Mouse (Mus musculus) frontal cortex, postnatal 14 days (tissue): ENCODE measurements around the gene Mllt6.
"Not testable (repeated sequence)": the region's sequence is repeated elsewhere in the genome, so short reads cannot be mapped to it uniquely, and the experiment has no call there.

ENCODE experiments used
- DNase-seq, 2 experiments: peaks; one replicate each; pipeline ENCODE4 v3.0.0; 2022; ENCODE audit warnings: low spot score in 2 of 2

The Mllt6 gene

GRCm38 (mm10) chr11:97716021-97716420 is 52.8 kb downstream of the Mllt6 start:
- no peak for DNase-seq

- no peak for DNase-seq
Observed at GRCm38 (mm10) chr11:97717369-97718280, 54.4 kb downstream of the Mllt6 start.

GRCm38 (mm10) chr11:97718281-97718860 is 55.2 kb downstream of the Mllt6 start:
- no peak for DNase-seq

GRCm38 (mm10) chr11:97719041-97719440 is 55.8 kb downstream of the Mllt6 start:
- DNase-seq: no peak

GRCm38 (mm10) chr11:97721338-97721737 is 58.1 kb downstream of the Mllt6 start:
- DNase-seq: no peak

- no peak for DNase-seq
Observed at GRCm38 (mm10) chr11:97723709-97724108, 60.5 kb downstream of the Mllt6 start.

GRCm38 (mm10) chr11:97728311-97728710 is 65.1 kb downstream of the Mllt6 start:
- DNase-seq: no peak

- DNase-seq: no peak
Observed at GRCm38 (mm10) chr11:97728730-97729129, 65.5 kb downstream of the Mllt6 start.

GRCm38 (mm10) chr11:97733689-97734088 is 70.5 kb downstream of the Mllt6 start:
- DNase-seq: no peak

GRCm38 (mm10) chr11:97734810-97735209 is 71.6 kb downstream of the Mllt6 start:
- not testable (repeated sequence) for DNase-seq
